Mouse (Mus musculus) heart, adult 2 months (tissue): Measurements from ENCODE around the gene Akap2.

Experiments
- CTCF ChIP-seq: fragments of 200-600 bp; IDR thresholded peaks from 2 replicates; pipeline ENCODE4 v1.8.1; 2022; ENCODE audit warnings: antibody characterized with exemption, mild to moderate bottlenecking, moderate library complexity
- EP300 ChIP-seq: fragments of 200-500 bp; IDR thresholded peaks from 2 replicates; pipeline ENCODE4 v1.6.1; 2011; ENCODE audit warnings: low read depth, low read length, control low read depth; ENCODE audit not compliant: insufficient read depth
- POLR2A ChIP-seq: fragments of 200-500 bp; IDR thresholded peaks from 2 replicates; pipeline ENCODE4 v1.6.1; 2011; ENCODE audit warnings: mild to moderate bottlenecking, low read depth, low read length, control low read depth; ENCODE audit not compliant: insufficient read depth

DNA sequence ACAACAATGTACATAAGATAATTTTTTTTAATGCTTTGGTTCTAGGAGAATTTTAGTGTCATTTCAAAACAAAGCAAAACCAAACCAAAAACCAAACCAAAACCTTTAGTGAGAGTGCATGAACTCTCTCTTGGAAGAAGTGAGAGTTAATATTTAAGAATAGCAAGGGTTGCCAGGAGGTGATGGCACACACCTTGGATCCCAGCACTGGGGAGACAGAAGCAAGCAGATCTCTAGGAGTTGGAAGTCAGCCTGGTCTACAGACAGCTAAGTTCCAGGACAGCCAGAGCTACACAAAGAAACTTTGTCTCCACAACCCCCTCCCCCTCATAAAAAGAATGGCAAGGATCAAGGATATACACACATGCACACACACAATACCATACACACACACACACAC, 195.6 kb downstream of the Akap2 start:
- TF ChIP-seq CTCF (no peak), EP300 (no peak), POLR2A (no peak)
